Mouse (Mus musculus) R1 (cell line): Measurements from ENCODE around the gene Bcl11a.

ENCODE experiments used
- DNase-seq: peaks from one replicate; pipeline ENCODE4 v3.0.0-alpha.2; 2018; ENCODE audit warnings: low read depth, low spot score

Gene Bcl11a

DNA sequence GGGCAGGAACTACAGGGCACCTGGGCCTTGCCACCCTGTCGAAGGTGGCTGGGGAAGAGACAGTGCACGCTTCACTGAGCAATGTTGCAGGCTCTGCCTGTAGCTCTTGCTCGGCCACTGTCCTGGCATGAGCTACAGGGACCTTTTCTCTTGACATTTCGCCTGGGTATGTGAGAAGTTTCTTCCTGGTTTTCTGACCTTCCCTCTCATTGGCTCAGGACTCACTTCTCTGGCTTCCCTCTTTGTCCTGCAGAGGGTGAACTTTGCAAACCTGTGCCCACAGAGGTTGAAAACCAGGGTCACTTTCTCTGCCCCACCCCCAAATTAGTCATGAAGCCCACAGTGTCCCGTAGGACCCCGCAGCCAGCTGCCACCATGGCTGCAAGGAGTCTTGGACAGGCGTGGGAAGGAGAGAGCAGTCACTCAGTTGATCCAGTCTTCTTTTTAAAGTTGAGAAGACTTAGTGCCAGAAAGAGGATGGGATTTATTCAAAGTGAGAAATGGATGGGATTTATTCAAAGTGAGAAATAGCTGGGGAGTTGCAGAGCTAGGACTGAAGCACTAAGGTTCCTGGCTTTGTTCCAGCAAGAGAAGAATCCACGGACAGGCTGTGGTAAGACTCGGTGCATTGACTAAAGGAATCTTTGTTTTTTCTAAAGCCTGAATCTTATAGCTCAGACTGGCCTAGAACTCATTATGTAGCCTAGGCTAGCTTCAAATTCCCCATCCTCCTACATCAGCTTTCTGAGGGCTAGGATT, 71.8 kb downstream of the Bcl11a start:
- DNase-seq, result no peak

- no peak for DNase-seq
Measured at GRCm38 (mm10) chr11:24152076-24152784, 74.4 kb downstream of the Bcl11a start.

DNA sequence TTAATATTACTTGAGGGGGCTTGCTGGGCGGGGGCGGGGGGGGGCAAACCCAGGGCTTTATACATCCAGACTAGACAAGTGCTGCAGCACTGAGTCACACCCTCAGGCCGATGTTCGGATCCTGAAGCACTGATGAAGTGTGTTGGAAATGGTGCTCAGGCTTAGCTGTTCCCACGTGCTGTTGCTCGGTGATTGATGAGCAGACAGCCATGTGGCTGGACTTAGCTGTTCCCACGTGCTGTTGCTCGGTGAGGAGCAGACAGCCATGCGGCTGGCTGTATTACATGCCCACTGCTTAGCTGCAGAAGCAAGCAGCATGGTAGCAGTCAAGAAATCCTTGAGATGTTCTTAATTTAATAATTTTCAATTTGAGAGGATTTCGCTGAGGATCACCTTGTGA, 75.2 kb downstream of the Bcl11a start:
- DNase-seq, result no peak

DNA sequence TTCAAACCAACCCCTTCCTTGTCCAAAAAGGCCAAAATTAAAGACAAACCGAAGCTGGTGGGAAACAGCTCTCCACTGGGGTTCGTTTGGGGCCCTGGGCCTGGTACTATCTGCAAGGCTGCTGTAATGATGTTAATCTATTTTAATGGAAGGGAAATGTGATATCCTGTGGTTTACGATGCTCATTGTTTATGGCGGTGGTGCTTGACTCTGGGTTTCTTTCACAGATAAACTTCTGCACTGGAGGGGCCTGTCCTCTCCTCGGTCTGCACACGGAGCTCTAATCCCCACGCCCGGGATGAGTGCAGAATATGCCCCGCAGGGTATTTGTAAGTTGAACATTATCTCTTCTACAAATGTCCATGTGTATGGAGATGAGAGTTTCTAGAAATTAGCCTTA, 80.2 kb downstream of the Bcl11a start:
- DNase-seq, result no peak

GRCm38 (mm10) chr11:24159656-24160055, 81.8 kb downstream of the Bcl11a start:
- DNase-seq, result no peak

GRCm38 (mm10) chr11:24161458-24161857, 83.6 kb downstream of the Bcl11a start:
- no peak for DNase-seq

DNA sequence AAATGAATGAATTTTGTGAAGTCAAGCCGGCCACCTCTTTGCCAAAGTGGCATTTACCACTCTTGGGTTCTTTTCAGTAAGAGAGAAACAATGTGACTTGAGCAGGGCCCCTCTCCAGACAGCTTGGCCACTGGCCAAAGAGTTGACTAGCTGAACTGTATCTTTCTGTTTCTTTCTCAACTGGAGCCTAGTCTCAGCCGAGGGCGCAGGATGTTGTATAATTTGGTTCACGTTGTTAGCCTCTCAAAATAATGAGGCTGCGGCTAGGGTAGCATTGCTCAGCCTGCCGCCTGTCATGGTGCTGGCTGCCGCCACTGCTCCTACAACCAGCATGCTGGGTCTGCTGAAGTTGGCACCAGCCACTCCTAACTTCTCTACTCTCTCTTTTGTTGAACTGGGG, 84.2 kb downstream of the Bcl11a start:
- no peak for DNase-seq

- no peak for DNase-seq
Measured at GRCm38 (mm10) chr11:24163072-24163471, 85.2 kb downstream of the Bcl11a start.

- peak; percentile 8 for DNase-seq
Measured at GRCm38 (mm10) chr11:24164065-24164464, 86.2 kb downstream of the Bcl11a start.

- peak; percentile 21 for DNase-seq
Measured at GRCm38 (mm10) chr11:24171675-24172285, 93.9 kb downstream of the Bcl11a start.

GRCm38 (mm10) chr11:24172585-24172984, 94.7 kb downstream of the Bcl11a start:
- no peak for DNase-seq

GRCm38 (mm10) chr11:24174161-24174792, 96.4 kb downstream of the Bcl11a start:
- DNase-seq, result no peak

DNA sequence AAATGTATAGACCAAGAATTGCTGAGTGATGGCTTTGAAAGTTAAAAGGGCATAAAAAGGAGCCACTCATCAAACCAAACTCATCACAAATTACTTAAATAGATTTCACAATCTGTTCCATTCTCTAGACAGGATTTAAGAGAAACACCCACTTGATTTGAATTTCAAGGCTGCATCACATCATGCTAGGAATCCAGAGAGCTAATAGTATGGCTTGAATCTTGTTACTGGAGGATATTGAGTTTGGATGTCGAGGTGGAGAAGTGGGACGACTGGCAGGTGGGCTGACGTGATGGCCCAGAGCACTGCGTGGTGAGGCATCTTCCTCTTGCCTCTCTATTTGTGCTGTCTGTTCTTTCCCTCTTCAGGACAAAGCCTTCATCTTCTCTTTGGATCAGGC, 99.6 kb downstream of the Bcl11a start:
- no peak for DNase-seq

GRCm38 (mm10) chr11:24178823-24179476, 101.1 kb downstream of the Bcl11a start:
- no peak for DNase-seq

DNA sequence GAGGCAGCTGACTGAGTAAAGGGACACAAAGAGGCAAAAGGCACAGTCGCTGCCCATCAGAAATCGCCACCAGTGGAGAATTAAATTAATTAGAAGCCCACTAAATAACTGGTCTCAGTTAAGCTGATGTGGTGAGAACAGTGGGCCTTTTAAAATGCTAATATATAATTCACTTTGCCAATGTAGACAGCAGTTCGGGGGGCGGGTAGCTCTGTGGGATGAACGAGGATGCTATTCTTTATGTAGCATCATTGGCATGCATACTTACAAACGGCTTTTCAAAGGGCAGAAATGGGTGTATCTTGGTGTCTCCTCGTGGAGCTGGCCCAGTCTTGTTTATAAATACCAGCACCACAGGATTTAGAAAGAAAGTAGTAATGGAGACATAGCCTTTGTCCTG, 102.2 kb downstream of the Bcl11a start:
- no peak for DNase-seq

DNA sequence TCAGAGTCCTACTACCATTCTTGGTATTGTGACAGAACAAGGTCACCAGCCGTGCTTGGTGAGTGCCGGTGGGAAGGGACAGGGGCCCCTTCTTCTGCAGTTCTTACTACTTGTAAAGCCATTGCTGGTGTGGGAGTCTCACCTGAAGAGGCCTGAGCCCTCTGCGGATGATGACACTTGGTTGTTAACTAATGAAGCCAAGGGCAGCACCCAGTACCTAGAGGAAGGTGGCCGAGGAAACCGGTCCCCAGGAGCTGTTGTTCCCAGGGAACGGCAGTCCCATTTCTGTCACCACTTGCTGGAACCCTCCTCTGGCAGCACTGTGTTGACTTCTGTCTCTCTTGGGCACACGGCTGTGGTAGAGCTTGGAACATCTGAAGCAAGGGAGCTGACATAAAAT, 105.6 kb downstream of the Bcl11a start:
- no peak for DNase-seq

DNA sequence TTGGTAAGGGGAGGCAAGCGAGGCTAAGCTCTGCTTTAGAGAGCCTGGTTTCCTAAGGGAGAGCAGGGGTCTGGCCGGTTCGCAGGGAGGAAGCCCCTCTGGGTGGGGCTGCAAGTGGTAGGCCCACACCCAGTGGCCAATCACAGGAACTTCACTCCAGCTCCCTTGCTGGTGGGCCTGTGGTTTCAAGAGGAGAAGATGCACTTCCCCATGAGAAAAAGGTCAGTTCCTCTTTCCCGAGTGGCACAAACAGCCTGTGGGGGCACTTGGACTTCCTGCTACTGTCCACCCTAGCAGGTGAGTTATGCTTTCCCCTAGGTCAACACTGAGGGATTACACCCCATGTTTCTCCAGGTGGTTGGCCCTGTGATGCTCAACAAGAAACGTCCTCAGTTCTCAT, 107.1 kb downstream of the Bcl11a start:
- DNase-seq, result no peak

GRCm38 (mm10) chr11:24190411-24190810, 112.6 kb downstream of the Bcl11a start:
- no peak for DNase-seq

DNA sequence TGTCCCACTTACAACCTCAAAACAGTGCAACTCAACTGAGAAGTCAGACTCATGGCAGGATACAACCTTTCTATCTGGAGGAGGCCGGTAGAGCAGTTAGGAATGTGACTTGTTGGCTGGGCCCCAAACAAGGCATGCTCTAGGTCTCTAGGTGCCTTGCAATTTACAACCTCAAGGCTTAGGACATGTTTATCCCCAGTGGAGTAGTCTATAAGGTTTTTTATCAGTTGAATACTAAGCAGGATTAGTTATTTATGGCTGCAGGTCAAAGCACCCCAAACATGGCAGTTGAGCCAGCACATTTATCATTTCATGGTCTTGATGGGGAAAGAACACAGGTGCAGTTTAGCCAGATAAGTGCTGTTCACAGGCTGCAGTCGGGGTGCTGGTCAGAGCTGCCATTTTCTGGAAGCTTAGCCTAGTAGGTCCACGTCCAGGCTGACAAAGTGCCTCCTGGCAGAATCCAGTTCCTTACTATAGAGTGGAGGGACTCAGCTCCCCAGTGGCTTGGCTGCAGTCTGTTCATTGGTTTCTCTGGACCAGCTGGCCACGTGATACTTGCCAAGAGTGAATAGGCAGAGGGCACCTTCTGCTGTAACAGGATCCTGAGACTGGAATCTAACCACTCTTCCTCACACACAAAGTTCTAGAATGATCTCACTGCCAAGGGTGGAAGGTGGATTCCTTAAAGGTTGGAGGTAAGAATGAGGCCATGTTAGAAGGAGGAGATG, 118.8 kb downstream of the Bcl11a start:
- no peak for DNase-seq

- no peak for DNase-seq
Measured at GRCm38 (mm10) chr11:24197424-24197823, 119.6 kb downstream of the Bcl11a start.

DNA sequence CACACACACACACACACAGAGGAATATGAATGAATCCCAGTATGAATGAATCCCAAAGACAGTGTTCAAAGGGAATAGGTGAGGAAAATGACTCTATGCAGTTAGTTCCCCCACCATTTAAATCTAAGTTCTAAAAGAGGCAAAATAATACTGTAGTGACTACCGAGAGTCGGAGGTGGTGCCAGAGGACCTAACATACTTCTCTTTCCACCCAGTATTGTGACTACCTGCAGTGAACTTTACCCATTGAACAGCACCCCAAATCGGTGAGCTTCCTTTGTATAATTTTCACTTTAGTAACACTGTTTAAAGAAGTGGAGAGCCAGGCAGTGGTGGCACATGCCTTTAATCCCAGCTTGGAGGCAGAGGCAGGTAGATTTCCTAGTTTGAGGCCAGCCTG, 121.7 kb downstream of the Bcl11a start:
- no peak for DNase-seq
